ENCODE assay signal across 7 mouse cellular contexts in genomic region chr7:128622266-128622961, GRCm38 (mm10). TPM values are rescaled to one million over a fixed set of nuclear protein-coding genes. Genes with fewer than 3 reads are reported as not detected.
DNase-seq lines count a peak whose midpoint lies in the region; ATAC-seq and TF ChIP-seq lines count a peak whose summit lies in the region.

No protein-coding gene starts in this region.

- no peaks in the 10 kb centered on the region for H3K36me3 ChIP-seq in embryonic facial prominence, embryonic 15.5 days
- no peaks in the 10 kb centered on the region for H3K36me3 ChIP-seq in myocyte (ENCODE audit: control insufficient read depth, insufficient read depth)
- H3K36me3 ChIP-seq in hindbrain, embryonic 16.5 days (ENCODE audit: control insufficient read depth, insufficient read depth, low read length), result no peaks in the 10 kb centered on the region

- H3K4me2 ChIP-seq in embryonic facial prominence, embryonic 15.5 days (replicated peaks), result no peak overlapping the region
- H3K4me2 ChIP-seq in myocyte (ENCODE audit: low read depth), result peak overlapping the region; percentile 68
- no peak overlapping the region for H3K4me2 ChIP-seq in hindbrain, embryonic 16.5 days (ENCODE audit: low read length)

- H3K79me2 ChIP-seq in myocyte (ENCODE audit: control insufficient read depth, insufficient read depth), result peaks cover 28% of the 10 kb centered on the region

- no peaks in the 10 kb centered on the region for H3K9me3 ChIP-seq in embryonic facial prominence, embryonic 15.5 days (replicated peaks)
- H3K9me3 ChIP-seq in hindbrain, embryonic 16.5 days (ENCODE audit: control insufficient read depth, low read length), result no peaks in the 10 kb centered on the region

- H3K9ac ChIP-seq in embryonic facial prominence, embryonic 15.5 days, result no peak overlapping the region
- no peak overlapping the region for H3K9ac ChIP-seq in hindbrain, embryonic 16.5 days (ENCODE audit: low read depth, low read length)

- peaks cover 9% of the 10 kb centered on the region; the same call in 1 of the 2 replicates for H3K4me1 ChIP-seq in embryonic facial prominence, embryonic 15.5 days
- H3K4me1 ChIP-seq in hindbrain, embryonic 16.5 days (ENCODE audit: control insufficient read depth, insufficient read depth, low read depth, low read length), result no peaks in the 10 kb centered on the region

- no peaks in the 10 kb centered on the region for H3K27me3 ChIP-seq in embryonic facial prominence, embryonic 15.5 days
- no peaks in the 10 kb centered on the region for H3K27me3 ChIP-seq in myocyte (ENCODE audit: control insufficient read depth, insufficient read depth, insufficient read length)
- H3K27me3 ChIP-seq in hindbrain, embryonic 16.5 days (replicated peaks; ENCODE audit: control insufficient read depth, insufficient read depth, low read length), result no peaks in the 10 kb centered on the region

- H3K4me3 ChIP-seq in embryonic facial prominence, embryonic 15.5 days (replicated peaks), result no peak overlapping the region
- no peak overlapping the region for H3K4me3 ChIP-seq in myocyte
- no peak overlapping the region for H3K4me3 ChIP-seq in hindbrain, embryonic 16.5 days (ENCODE audit: low read length)

- no peak for ATAC-seq in embryonic facial prominence, embryonic 15.5 days (ENCODE audit: insufficient number of reproducible peaks, low FRiP score, low TSS enrichment, low read depth)
- no peak for ATAC-seq in hindbrain, embryonic 16.5 days

- TF ChIP-seq POLR2A in myocyte (IDR thresholded peaks at IDR 0.05; ENCODE audit: insufficient read length, low read depth), result no peak

- peak; percentile 56 to 69 for DNase-seq in lung, adult 18-20 months
- DNase-seq in lung, postnatal 14 days, result no peak
- peak; percentile 64 for DNase-seq in adipocyte (ENCODE audit: low spot score)
- peak; percentile 55 for DNase-seq in induced T-regulatory cell, adult 2 months (ENCODE audit: low read depth)

- no peak overlapping the region for H3ac ChIP-seq in myocyte (ENCODE audit: control insufficient read depth, insufficient read length)

- WGBS in embryonic facial prominence, embryonic 15.5 days, result 52% methylated on average over 7 of the region's 7 CpGs
- 50% methylated on average over 7 of the region's 7 CpGs for WGBS in hindbrain, embryonic 16.5 days

- H3K27ac ChIP-seq in embryonic facial prominence, embryonic 15.5 days (replicated peaks), result 0 out of 2 replicates have a peak overlapping the region, but pooled peaks have one; percentile 55
- H3K27ac ChIP-seq in hindbrain, embryonic 16.5 days (ENCODE audit: low read depth, low read length), result no peak overlapping the region

TF ChIP-seq in myocyte, 11 proteins besides CTCF, POLR2A, EP300 and RAD21:
- TF ChIP-seq POLR2AphosphoS2 (IDR thresholded peaks at IDR 0.05; ENCODE audit: insufficient read length, low read depth) (no peak), CEBPB (IDR thresholded peaks at IDR 0.05; ENCODE audit: insufficient read depth, poor library complexity, severe bottlenecking) (no peak), MAX (IDR thresholded peaks at IDR 0.05; ENCODE audit: low read depth) (no peak), MYOG (IDR thresholded peaks at IDR 0.05; ENCODE audit: control insufficient read depth in 1 of 3, insufficient read depth in 1 of 3, insufficient read length in 2 of 3, low read depth in 2 of 3) (no peak), MYOD1 (IDR thresholded peaks at IDR 0.05; ENCODE audit: control insufficient read depth in 1 of 3, insufficient read length in 2 of 3, low read depth in 2 of 3) (no peak), E2F4 (IDR thresholded peaks at IDR 0.05; ENCODE audit: insufficient read depth) (no peak), SRF (IDR thresholded peaks at IDR 0.05; ENCODE audit: control insufficient read depth, insufficient read length, low read depth) (no peak), TCF3 (IDR thresholded peaks at IDR 0.05; ENCODE audit: insufficient read length, low read depth) (no peak), TCF12 (IDR thresholded peaks at IDR 0.05; ENCODE audit: insufficient read depth, poor library complexity, severe bottlenecking) (no peak), REST (IDR thresholded peaks at IDR 0.05; ENCODE audit: insufficient read depth, insufficient read length) (no peak), USF1 (IDR thresholded peaks at IDR 0.05; ENCODE audit: low read depth) (no peak)

RNA-seq across cellular contexts. Expression of gene Inpp5f, which starts 11.3 kb away (rescaled TPM):
- 15.6 and 18.8 TPM in 2 replicates for polyA plus RNA-seq in embryonic facial prominence, embryonic 15.5 days (2015; fragmentation: Nextera tagmentation; extraction: Ambion mirVana)
- polyA plus RNA-seq in myocyte (2012; fragmentation: generic; extraction: Trizol), result 3.6 TPM
- polyA plus RNA-seq in hindbrain, embryonic 16.5 days (2015; fragmentation: Nextera tagmentation; extraction: Ambion mirVana), result 442 and 494 TPM in 2 replicates

Comparison
In these comparisons a context has a peak if more than half of its experiments do, and no peak if none do; other contexts are left out.
1. RNA of gene Inpp5f, which starts 11.3 kb away (polyA plus RNA-seq): 442 to 494 TPM in hindbrain, embryonic 16.5 days; 15.6 to 18.8 TPM in embryonic facial prominence, embryonic 15.5 days and 3.6 TPM in myocyte (single experiment); every median in the first group is over 10 times any median in the second.